Mouse (Mus musculus) hindbrain, embryonic 12.5 days (tissue): ENCODE data around the gene Actr3. TPM values are rescaled to one million over a fixed set of nuclear protein-coding genes. Genes with fewer than 3 reads are reported as not detected.
A peak's percentile ranks its signal among the peaks of the same experiment; 100 is the strongest.

Source experiments
- ATAC-seq: fragments of 200-750 bp; cut with Nextera tagmentation; 2 replicates; pipeline ENCODE4 v1.8.0; 2017; ENCODE audit warnings: moderate TSS enrichment; ENCODE audit not compliant: low FRiP score
- H3K27ac ChIP-seq: fragments of 300-500 bp; sonication (generic); 2 replicates; pipeline ENCODE4 v1.5.1; 2016; ENCODE audit warnings: mild to moderate bottlenecking
- H3K27me3 ChIP-seq: fragments of 300-500 bp; sonication (generic); 2 replicates; pipeline ENCODE4 v1.6.1; 2016; ENCODE audit warnings: mild to moderate bottlenecking
- H3K36me3 ChIP-seq: fragments of 300-500 bp; sonication (generic); 2 replicates; pipeline ENCODE4 v1.6.1; 2016; ENCODE audit warnings: mild to moderate bottlenecking
- H3K4me1 ChIP-seq: fragments of 300-500 bp; sonication (generic); 2 replicates; pipeline ENCODE4 v1.6.1; 2016
- H3K4me2 ChIP-seq: fragments of 300-500 bp; sonication (generic); replicated peaks from 2 replicates; pipeline ENCODE4 v1.6.1; 2016; ENCODE audit warnings: mild to moderate bottlenecking
- H3K4me3 ChIP-seq: fragments of 300-500 bp; sonication (generic); 2 replicates; pipeline ENCODE4 v1.5.1; 2016; ENCODE audit warnings: mild to moderate bottlenecking
- H3K9ac ChIP-seq: fragments of 300-500 bp; sonication (generic); 2 replicates; pipeline ENCODE4 v1.6.1; 2016; ENCODE audit warnings: mild to moderate bottlenecking, moderate library complexity
- H3K9me3 ChIP-seq: fragments of 300-500 bp; sonication (generic); replicated peaks from 2 replicates; pipeline ENCODE4 v1.6.1; 2016; ENCODE audit warnings: mild to moderate bottlenecking
- WGBS: fragments of 180-500 bp; shearing (Covaris S2); methylation state at CpG from one replicate; pipeline ENCODE4 v1.1.7; 2016; 5-methylcytosine and 5-hydroxymethylcytosine counted together
- polyA plus RNA-seq: library from polyadenylated mRNA; unstranded; fragments of >200 nt; fragmentation: Nextera tagmentation; extraction: Ambion mirVana; gene quantifications from 2 replicates; pipeline ENCODE4 v1.2.1, GENCODE M21; 2016

Actr3 gene
- polyA plus RNA-seq, 1 experiment from 2014 or later: 249 TPM

DNA sequence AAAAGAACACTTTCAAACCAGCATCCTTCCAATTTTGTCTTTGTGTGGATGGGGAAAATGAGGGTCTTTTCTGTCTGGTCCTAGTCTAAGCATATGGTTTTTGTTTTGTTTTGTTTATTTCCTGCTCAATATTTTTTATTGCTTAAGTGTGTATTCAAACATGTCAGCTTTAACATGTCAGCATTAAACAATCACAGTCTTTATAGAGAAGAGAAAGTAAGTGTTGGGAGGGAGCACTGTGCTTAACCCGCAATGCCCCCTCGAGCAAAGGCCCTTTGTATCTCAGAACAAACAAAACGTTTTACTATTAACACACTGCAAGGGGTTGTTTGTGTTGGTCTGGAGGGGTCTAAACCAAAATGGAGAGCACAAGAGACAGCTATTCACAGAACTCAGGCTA lies 47.2 kb downstream of the Actr3 start:
- Histone ChIP-seq H3K27ac (no peak overlapping the region), H3K4me1 (no peaks in the 10 kb centered on the region), H3K9me3 (no peaks in the 10 kb centered on the region), H3K36me3 (peaks cover 3% of the 10 kb centered on the region; the same call in 1 of the 2 replicates), H3K4me3 (no peak overlapping the region), H3K4me2 (no peak overlapping the region), H3K9ac (no peak overlapping the region), H3K27me3 (no peaks in the 10 kb centered on the region)
- no peak for ATAC-seq
- WGBS: 24% methylated on average over 3 of the region's 3 CpGs

DNA sequence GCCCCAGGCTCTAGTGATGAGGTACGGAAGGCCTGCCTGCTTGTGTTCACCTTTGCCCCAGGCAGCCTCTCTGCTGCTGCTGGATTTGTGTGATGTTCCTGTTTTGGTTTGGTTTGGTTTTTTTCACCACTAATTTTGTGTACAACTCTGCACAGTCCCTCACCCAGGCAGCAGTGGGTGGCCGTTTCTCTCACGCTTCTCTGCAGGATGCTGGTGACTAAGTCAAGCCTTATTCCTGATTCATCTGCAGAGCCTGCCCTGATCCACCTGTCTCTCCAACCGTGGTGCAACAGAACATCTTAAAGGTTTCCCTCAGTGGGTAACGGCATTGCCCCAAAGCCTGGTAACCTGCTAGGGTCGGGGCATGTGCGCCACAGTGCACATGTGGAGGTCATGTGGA lies 49.3 kb downstream of the Actr3 start:
- Histone ChIP-seq H3K4me3 (no peak overlapping the region), H3K36me3 (no peaks in the 10 kb centered on the region), H3K9me3 (no peaks in the 10 kb centered on the region), H3K9ac (no peak overlapping the region), H3K4me1 (no peaks in the 10 kb centered on the region), H3K27me3 (no peaks in the 10 kb centered on the region), H3K4me2 (no peak overlapping the region), H3K27ac (no peak overlapping the region)
- WGBS: 70% methylated on average over 7 of the region's 7 CpGs
- no peak for ATAC-seq

GRCm38 (mm10) chr1:125382622-125383021 lies 52.9 kb downstream of the Actr3 start:
- Histone ChIP-seq H3K27ac (no peak overlapping the region), H3K9ac (no peak overlapping the region), H3K27me3 (no peaks in the 10 kb centered on the region), H3K4me2 (no peak overlapping the region), H3K4me3 (no peak overlapping the region), H3K9me3 (no peaks in the 10 kb centered on the region), H3K36me3 (no peaks in the 10 kb centered on the region), H3K4me1 (no peaks in the 10 kb centered on the region)
- no peak for ATAC-seq
- 55% methylated on average over 6 of the region's 6 CpGs for WGBS

DNA sequence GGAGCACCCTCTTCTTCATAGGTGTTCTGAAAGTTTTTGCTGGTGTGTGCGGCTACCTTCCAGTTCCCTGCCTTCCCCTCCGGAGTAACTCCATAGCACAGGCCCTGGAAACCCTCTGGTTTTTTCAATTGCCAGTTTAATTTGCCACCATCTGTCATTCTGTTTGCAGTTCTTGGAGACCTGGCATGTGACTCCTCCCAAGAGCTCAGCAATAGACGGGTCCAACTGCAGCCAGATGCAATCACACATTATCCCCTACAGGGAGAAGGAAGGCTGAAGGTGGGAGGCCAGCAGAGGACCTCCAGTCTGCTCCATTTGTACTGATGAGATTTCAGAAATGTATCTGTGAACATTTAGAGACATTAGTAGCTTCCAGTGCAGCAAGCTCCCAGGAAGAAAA lies 56.6 kb downstream of the Actr3 start:
- Histone ChIP-seq H3K36me3 (no peaks in the 10 kb centered on the region), H3K9ac (no peak overlapping the region), H3K4me1 (no peaks in the 10 kb centered on the region), H3K27me3 (no peaks in the 10 kb centered on the region), H3K9me3 (no peaks in the 10 kb centered on the region), H3K27ac (no peak overlapping the region), H3K4me2 (no peak overlapping the region), H3K4me3 (no peak overlapping the region)
- 68% methylated on average over 3 of the region's 3 CpGs for WGBS
- no peak for ATAC-seq

DNA sequence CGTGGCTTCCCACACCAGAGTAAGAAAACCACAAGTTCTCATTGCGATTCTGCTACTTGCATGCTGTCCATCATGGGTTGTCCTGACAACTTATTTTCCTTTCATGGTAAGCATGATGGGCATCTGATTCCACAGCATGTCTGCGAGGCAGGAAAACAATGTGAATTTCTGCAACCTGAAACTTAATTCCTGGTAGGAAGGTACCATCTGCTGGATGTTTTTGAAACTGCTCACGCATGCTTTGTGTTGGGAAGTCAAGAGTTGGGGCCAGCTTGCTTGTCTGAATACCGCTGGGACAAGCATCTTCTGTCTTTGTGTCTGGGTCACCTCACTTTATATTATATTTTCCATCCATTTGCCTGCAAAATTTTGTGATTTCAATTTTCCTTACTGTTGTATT lies 62.7 kb downstream of the Actr3 start:
- no peak for ATAC-seq
- 77% methylated on average over 5 of the region's 5 CpGs for WGBS
- Histone ChIP-seq H3K4me1 (no peaks in the 10 kb centered on the region), H3K27ac (no peak overlapping the region), H3K27me3 (no peaks in the 10 kb centered on the region), H3K9ac (no peak overlapping the region), H3K4me2 (no peak overlapping the region), H3K36me3 (no peaks in the 10 kb centered on the region), H3K9me3 (no peaks in the 10 kb centered on the region), H3K4me3 (no peak overlapping the region)

GRCm38 (mm10) chr1:125370779-125371178 lies 64.7 kb downstream of the Actr3 start:
- Histone ChIP-seq H3K9me3 (no peaks in the 10 kb centered on the region), H3K4me1 (no peaks in the 10 kb centered on the region), H3K4me3 (no peak overlapping the region), H3K27me3 (no peaks in the 10 kb centered on the region), H3K9ac (no peak overlapping the region), H3K4me2 (no peak overlapping the region), H3K36me3 (no peaks in the 10 kb centered on the region), H3K27ac (no peak overlapping the region)
- 0 out of 2 replicates have a peak, but pooled peaks have one; percentile 44 for ATAC-seq
- WGBS: 37% methylated on average over 6 of the region's 6 CpGs

DNA sequence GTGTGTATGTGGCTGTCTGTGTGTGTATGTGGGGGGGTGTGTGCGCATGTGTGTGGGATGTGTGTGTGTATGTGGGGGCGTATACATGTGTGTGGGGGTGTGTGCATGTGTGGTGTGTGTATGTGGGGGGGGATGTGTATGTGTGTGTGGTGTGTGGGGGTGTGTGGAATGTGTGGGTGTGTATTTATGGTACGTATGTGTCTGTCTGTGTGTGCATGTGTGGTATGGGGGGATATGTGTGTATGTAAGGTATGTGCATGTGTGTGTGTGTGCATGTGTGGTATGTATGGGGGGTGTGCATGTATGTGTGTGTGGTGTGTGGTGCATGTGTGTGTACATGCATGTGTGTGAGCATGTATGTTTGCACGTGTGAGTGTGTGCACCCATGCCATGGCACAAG lies 70.0 kb downstream of the Actr3 start:
- no peak for ATAC-seq
- Histone ChIP-seq H3K4me2 (no peak overlapping the region), H3K4me3 (no peak overlapping the region), H3K27ac (no peak overlapping the region), H3K9me3 (no peaks in the 10 kb centered on the region), H3K4me1 (no peaks in the 10 kb centered on the region), H3K27me3 (no peaks in the 10 kb centered on the region), H3K9ac (no peak overlapping the region), H3K36me3 (no peaks in the 10 kb centered on the region)
- 94% methylated on average over 4 of the region's 4 CpGs for WGBS

GRCm38 (mm10) chr1:125351416-125352037 lies 84.0 kb downstream of the Actr3 start:
- no peaks in the 10 kb centered on the region for H3K27me3 ChIP-seq
- 89% methylated on average over 4 of the region's 4 CpGs for WGBS

GRCm38 (mm10) chr1:125350843-125351242 lies 84.7 kb downstream of the Actr3 start:
- no peak for ATAC-seq
- WGBS: 86% methylated on average over 5 of the region's 5 CpGs
- no peak overlapping the region for H3K27ac ChIP-seq
- no peak overlapping the region for H3K4me2 ChIP-seq
- peaks cover 6% of the 10 kb centered on the region; the same call in 1 of the 2 replicates for H3K9me3 ChIP-seq
- H3K36me3 ChIP-seq: no peaks in the 10 kb centered on the region
- no peak overlapping the region for H3K4me3 ChIP-seq
- no peak overlapping the region for H3K9ac ChIP-seq
- H3K27me3 ChIP-seq: no peaks in the 10 kb centered on the region
- H3K4me1 ChIP-seq: no peaks in the 10 kb centered on the region

More at GRCm38 (mm10) chr1:125351416-125352037, 84.0 kb downstream of the Actr3 start:
- H3K9ac ChIP-seq: no peak overlapping the region
- H3K9me3 ChIP-seq: peaks cover 6% of the 10 kb centered on the region; the same call in 1 of the 2 replicates
- H3K4me2 ChIP-seq: no peak overlapping the region
- H3K27ac ChIP-seq: no peak overlapping the region
- H3K4me1 ChIP-seq: no peaks in the 10 kb centered on the region
- H3K36me3 ChIP-seq: no peaks in the 10 kb centered on the region
- no peak for ATAC-seq
- no peak overlapping the region for H3K4me3 ChIP-seq

DNA sequence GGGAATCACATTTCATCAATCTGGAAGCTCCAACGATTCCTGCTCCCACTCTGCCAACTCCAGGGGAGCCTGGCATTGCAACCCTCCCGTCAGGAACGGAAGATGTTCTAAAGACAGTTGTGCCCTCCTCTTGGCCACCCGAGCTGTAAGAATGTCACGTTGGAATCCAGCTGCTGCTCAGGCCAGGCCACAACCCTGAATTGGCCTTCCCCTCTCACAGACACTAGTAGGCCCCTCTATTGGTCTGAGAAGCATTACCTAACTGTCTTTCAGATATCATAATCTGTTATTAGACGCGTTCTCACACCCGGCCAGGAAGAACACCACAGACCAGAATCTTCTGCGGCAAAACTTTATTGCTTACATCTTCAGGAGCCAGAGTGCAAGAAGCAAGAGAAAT lies 89.7 kb downstream of the Actr3 start:
- Histone ChIP-seq H3K4me3 (no peak overlapping the region), H3K27ac (no peak overlapping the region), H3K27me3 (no peaks in the 10 kb centered on the region), H3K4me2 (no peak overlapping the region), H3K4me1 (no peaks in the 10 kb centered on the region), H3K9ac (no peak overlapping the region), H3K36me3 (no peaks in the 10 kb centered on the region), H3K9me3 (peaks cover 9% of the 10 kb centered on the region; the same call in 1 of the 2 replicates)
- WGBS: 90% methylated on average over 9 of the region's 9 CpGs
- no peak for ATAC-seq

GRCm38 (mm10) chr1:125345448-125345847 lies 90.1 kb downstream of the Actr3 start:
- 93% methylated on average over 6 of the region's 6 CpGs for WGBS
- H3K36me3 ChIP-seq: no peaks in the 10 kb centered on the region
- H3K27ac ChIP-seq: no peak overlapping the region
- no peaks in the 10 kb centered on the region for H3K4me1 ChIP-seq
- H3K4me3 ChIP-seq: no peak overlapping the region
- H3K9me3 ChIP-seq: peaks cover 7% of the 10 kb centered on the region; the same call in 1 of the 2 replicates
- no peak overlapping the region for H3K4me2 ChIP-seq
- H3K9ac ChIP-seq: no peak overlapping the region
- no peak for ATAC-seq
- no peaks in the 10 kb centered on the region for H3K27me3 ChIP-seq

DNA sequence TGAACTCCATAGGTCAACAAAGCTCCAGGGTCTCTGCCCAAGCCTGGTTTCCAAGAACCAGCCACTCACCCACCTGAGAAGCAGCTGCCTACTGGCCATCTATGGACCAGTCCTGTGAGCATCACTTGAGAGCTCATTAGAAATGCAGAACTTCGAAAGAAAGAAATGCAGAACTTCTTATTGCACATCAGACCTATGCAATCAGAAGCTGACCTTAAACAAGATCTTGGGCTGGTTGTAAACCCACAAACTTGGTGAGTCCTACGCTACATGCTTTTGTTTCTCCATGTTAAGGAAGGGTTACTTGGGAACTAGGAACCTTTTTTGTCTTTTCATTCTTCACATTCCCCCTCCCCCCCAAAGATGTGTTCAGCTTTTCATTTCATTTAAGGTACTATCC lies 92.4 kb downstream of the Actr3 start:
- 84% methylated on average over 2 of the region's 2 CpGs for WGBS
- Histone ChIP-seq H3K4me1 (no peaks in the 10 kb centered on the region), H3K9ac (no peak overlapping the region), H3K27ac (no peak overlapping the region), H3K4me3 (no peak overlapping the region), H3K4me2 (no peak overlapping the region), H3K9me3 (0 out of 2 replicates have a peak, but pooled peaks cover 4% of the 10 kb centered on the region), H3K36me3 (no peaks in the 10 kb centered on the region), H3K27me3 (no peaks in the 10 kb centered on the region)
- ATAC-seq: no peak
